Comparison of ENCODE assay signal across 8 mouse cellular contexts in genomic region chr3:126598329-126598676, GRCm38 (mm10). TPM values are rescaled to one million over a fixed set of nuclear protein-coding genes. Genes with fewer than 3 reads are reported as not detected.
DNase-seq lines count a peak whose midpoint lies in the region; ATAC-seq and TF ChIP-seq lines count a peak whose summit lies in the region.

No protein-coding gene starts in this region.

- TF ChIP-seq CTCF in heart, adult 2 months (IDR thresholded peaks at IDR 0.05): no peak

- no peak for DNase-seq in heart, adult 2 months
- no peak for DNase-seq in heart, adult 9 months (ENCODE audit: low spot score in 2 of 2)
- DNase-seq in thymus, postnatal 14 days: peak; percentile 9
- no peak for DNase-seq in thymus, postnatal 36 days
- no peak for DNase-seq in liver, embryonic 11.5 days (ENCODE audit: low spot score)
- no peak for DNase-seq in urinary bladder, adult 18-20 months (ENCODE audit: low spot score in 2 of 2)
- DNase-seq in adrenal gland, adult 2 months: no peak
- no peak for DNase-seq in frontal cortex, postnatal 14 days (ENCODE audit: low spot score in 2 of 2)

- H3K36me3 ChIP-seq in heart, adult 2 months (ENCODE audit: control insufficient read depth, insufficient read depth, low read length): peaks cover 16% of the 10 kb centered on the region
- H3K36me3 ChIP-seq in liver, embryonic 11.5 days (ENCODE audit: control insufficient read depth, insufficient read depth, low read length): peaks cover 2% of the 10 kb centered on the region; the same call in 1 of the 2 replicates

- intact Hi-C loops in heart, adult 2 months (cut with DNase I): loop anchor here (5.0 kb wide), 1 partner anchor 34 kb away; no protein-coding TSS in a partner anchor

- no peaks in the 10 kb centered on the region for H3K9me3 ChIP-seq in liver, embryonic 11.5 days (ENCODE audit: control insufficient read depth, low read length)

- peak overlapping the region; percentile 93 for H3K4me3 ChIP-seq in heart, adult 2 months
- peak overlapping the region; percentile 63 for H3K4me3 ChIP-seq in liver, embryonic 11.5 days (ENCODE audit: low read depth, low read length)

- H3K4me1 ChIP-seq in heart, adult 2 months (ENCODE audit: control insufficient read depth, insufficient read depth, low read length): no peaks in the 10 kb centered on the region
- H3K4me1 ChIP-seq in liver, embryonic 11.5 days (replicated peaks; ENCODE audit: control insufficient read depth, insufficient read depth, low read length): no peaks in the 10 kb centered on the region

- TF ChIP-seq EP300 in heart, adult 2 months (IDR thresholded peaks at IDR 0.05; ENCODE audit: insufficient read depth, low read depth, low read length): no peak

- peak overlapping the region; percentile 99 for H3K27ac ChIP-seq in heart, adult 2 months
- H3K27ac ChIP-seq in liver, embryonic 11.5 days (ENCODE audit: low read depth, low read length): no peak overlapping the region

- H3K79me2 ChIP-seq in heart, adult 2 months (replicated peaks; ENCODE audit: control insufficient read depth, insufficient read depth, low read length): peaks cover 2% of the 10 kb centered on the region

- peak overlapping the region; percentile 85 for H3K4me2 ChIP-seq in liver, embryonic 11.5 days

- no peaks in the 10 kb centered on the region for H3K27me3 ChIP-seq in heart, adult 2 months (ENCODE audit: control insufficient read depth, insufficient read depth, low read length)
- peaks cover 6% of the 10 kb centered on the region; the same call in 1 of the 2 replicates for H3K27me3 ChIP-seq in liver, embryonic 11.5 days (replicated peaks; ENCODE audit: control insufficient read depth, insufficient read depth, low read length)

- peak overlapping the region; percentile 86 for H3K9ac ChIP-seq in heart, adult 2 months (ENCODE audit: low read depth, low read length)
- no peak overlapping the region; the same call in 1 of the 2 replicates for H3K9ac ChIP-seq in liver, embryonic 11.5 days (ENCODE audit: low read depth, low read length)

- 3% methylated on average over 5 of the region's 5 CpGs for WGBS in heart, adult 2 months
- 6% methylated on average over 5 of the region's 5 CpGs for WGBS in liver, embryonic 11.5 days

- ATAC-seq in liver, embryonic 11.5 days (replicated peaks; ENCODE audit: low FRiP score): no peak

- no peak for TF ChIP-seq POLR2A in heart, adult 2 months (IDR thresholded peaks at IDR 0.05; ENCODE audit: insufficient read depth, low read depth, low read length)

RNA-seq across cellular contexts. Expression of gene Camk2d, which starts 2.2 kb away (rescaled TPM):
- total RNA-seq in heart, adult 2 months (2021): 100 to 1,000 TPM; 131 to 133 TPM
- polyA plus RNA-seq in heart, adult 2 months (2012; rRNA removed): 135 and 218 TPM in 2 replicates
- polyA plus RNA-seq in liver, embryonic 11.5 days (2014; fragmentation: Nextera tagmentation; extraction: Ambion mirVana): 8.5 and 10.5 TPM in 2 replicates
- total RNA-seq in adrenal gland, adult 2 months (2021): 100 to 1,000 TPM; 101 to 116 TPM
- 112 and 134 TPM in 2 replicates for polyA plus RNA-seq in adrenal gland, adult 2 months (2012; rRNA removed)
